Mouse (Mus musculus): ENCODE measurements around the gene Sit1.

DNA sequence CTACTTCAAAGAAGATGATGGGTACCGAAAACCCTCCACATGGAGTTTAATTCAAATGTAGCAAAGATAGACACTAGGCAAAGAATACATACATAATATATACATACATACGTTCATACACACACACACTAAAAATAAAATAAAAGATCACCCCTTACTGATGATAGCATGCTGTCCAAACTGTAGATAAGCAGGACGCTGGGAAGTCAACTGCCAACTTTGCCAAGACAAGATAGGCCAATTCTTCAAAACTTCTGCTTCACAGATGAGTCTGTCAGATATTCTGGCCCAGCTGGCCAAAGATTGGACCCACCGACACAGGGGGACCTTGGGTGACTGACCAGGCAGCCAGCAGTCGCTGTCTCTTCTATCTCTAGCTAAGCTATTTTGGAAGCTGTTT, 20.4 kb downstream of the Sit1 start:
- TF ChIP-seq CHD2 (IDR thresholded peaks at IDR 0.05; ENCODE audit: low read depth, low read length) (no peak), MAFK (IDR thresholded peaks at IDR 0.05; ENCODE audit: insufficient read depth, low read depth, low read length) (no peak), ZNF384 (IDR thresholded peaks at IDR 0.05; ENCODE audit: low read depth, low read length) (no peak), HCFC1 (IDR thresholded peaks at IDR 0.05; ENCODE audit: borderline replicate concordance, insufficient read depth, low read length) (no peak), ZC3H11A (IDR thresholded peaks at IDR 0.05; ENCODE audit: borderline replicate concordance, low read depth, low read length) (no peak)

Measured in ES-E14 (cell line).